8 mouse cellular contexts compared by ENCODE assay signal in the genomic region with DNA sequence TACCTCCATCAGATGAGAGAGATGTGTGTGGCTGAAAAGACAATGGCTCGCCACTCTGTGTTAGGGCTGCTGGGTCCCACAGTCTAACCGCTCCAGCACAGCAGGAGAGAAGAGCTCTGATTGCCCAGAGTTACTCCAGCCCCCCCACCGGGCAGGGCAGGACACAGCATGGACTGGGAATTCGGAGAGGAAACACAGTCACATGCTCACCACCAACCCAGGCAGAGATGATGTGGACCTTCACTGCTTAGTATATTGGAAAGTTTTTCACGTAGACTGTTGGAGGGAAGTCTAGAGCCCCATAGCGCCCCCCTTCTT. TPM values are rescaled to one million over a fixed set of nuclear protein-coding genes. Genes with fewer than 3 reads are reported as not detected.
A peak's percentile ranks its signal among the peaks of the same experiment; 100 is the strongest.
DNase-seq lines count a peak whose midpoint lies in the region; ATAC-seq and TF ChIP-seq lines count a peak whose summit lies in the region.

No protein-coding gene starts in this region.

- 0 out of 2 replicates have a peak overlapping the region, but pooled peaks have one; percentile 12 for H3K4me3 ChIP-seq in lung, postnatal 0 days (ENCODE audit: low read depth, low read length)
- no peak overlapping the region for H3K4me3 ChIP-seq in forebrain, postnatal 0 days (ENCODE audit: low read depth, low read length)
- H3K4me3 ChIP-seq in liver, postnatal 0 days (ENCODE audit: low read depth, low read length): peak overlapping the region; percentile 12; the same call in 1 of the 2 replicates

- no peak for DNase-seq in lung, postnatal 0 days (ENCODE audit: low spot score)
- no peak for DNase-seq in lung, postnatal 10 days
- DNase-seq in forebrain, postnatal 0 days: no peak
- DNase-seq in liver, postnatal 0 days: no peak
- no peak for DNase-seq in urinary bladder, postnatal 36 days (ENCODE audit: low spot score in 2 of 2)
- no peak for DNase-seq in cerebellum, postnatal 4 days (ENCODE audit: low spot score in 2 of 2)
- DNase-seq in thymus, postnatal 10 days (ENCODE audit: low spot score in 2 of 2): no peak
- no peak for DNase-seq in gastrocnemius, postnatal 14 days

- TF ChIP-seq CTCF in lung, postnatal 0 days (IDR thresholded peaks at IDR 0.05): no peak
- TF ChIP-seq CTCF in forebrain, postnatal 0 days (IDR thresholded peaks at IDR 0.05; ENCODE audit: low read depth): no peak
- no peak for TF ChIP-seq CTCF in liver, postnatal 0 days (IDR thresholded peaks at IDR 0.05; ENCODE audit: low read depth)

- H3K9me3 ChIP-seq in lung, postnatal 0 days (ENCODE audit: low read length): no peaks in the 10 kb centered on the region
- H3K9me3 ChIP-seq in forebrain, postnatal 0 days (ENCODE audit: low read length): no peaks in the 10 kb centered on the region
- no peaks in the 10 kb centered on the region for H3K9me3 ChIP-seq in liver, postnatal 0 days (ENCODE audit: low read length)

- H3K9ac ChIP-seq in lung, postnatal 0 days (replicated peaks; ENCODE audit: low read depth): no peak overlapping the region
- no peak overlapping the region for H3K9ac ChIP-seq in forebrain, postnatal 0 days
- H3K9ac ChIP-seq in liver, postnatal 0 days (replicated peaks): no peak overlapping the region

- no peaks in the 10 kb centered on the region for H3K4me1 ChIP-seq in lung, postnatal 0 days (ENCODE audit: insufficient read depth, low read depth, low read length)
- no peaks in the 10 kb centered on the region for H3K4me1 ChIP-seq in forebrain, postnatal 0 days (ENCODE audit: insufficient read depth)
- H3K4me1 ChIP-seq in liver, postnatal 0 days (ENCODE audit: insufficient read depth): peaks cover 4% of the 10 kb centered on the region

- no peak overlapping the region for H3K27ac ChIP-seq in lung, postnatal 0 days (ENCODE audit: low read length)
- no peak overlapping the region for H3K27ac ChIP-seq in forebrain, postnatal 0 days (ENCODE audit: low read depth, low read length)
- no peak overlapping the region for H3K27ac ChIP-seq in liver, postnatal 0 days (ENCODE audit: low read depth)

- no peaks in the 10 kb centered on the region for H3K27me3 ChIP-seq in lung, postnatal 0 days (replicated peaks; ENCODE audit: insufficient read depth, low read length)
- H3K27me3 ChIP-seq in forebrain, postnatal 0 days (ENCODE audit: insufficient read depth, low read length): no peaks in the 10 kb centered on the region
- H3K27me3 ChIP-seq in liver, postnatal 0 days (ENCODE audit: insufficient read depth, low read length): no peaks in the 10 kb centered on the region

- no peaks in the 10 kb centered on the region for H3K36me3 ChIP-seq in lung, postnatal 0 days (ENCODE audit: insufficient read depth, low read length)
- H3K36me3 ChIP-seq in forebrain, postnatal 0 days (ENCODE audit: insufficient read depth): no peaks in the 10 kb centered on the region
- H3K36me3 ChIP-seq in liver, postnatal 0 days (replicated peaks; ENCODE audit: insufficient read depth, low read length): no peaks in the 10 kb centered on the region

- no peak for TF ChIP-seq EP300 in lung, postnatal 0 days (IDR thresholded peaks at IDR 0.05)
- no peak for TF ChIP-seq EP300 in liver, postnatal 0 days (IDR thresholded peaks at IDR 0.05; ENCODE audit: low read depth)

- no peak for ATAC-seq in lung, postnatal 0 days
- ATAC-seq in forebrain, postnatal 0 days: no peak; the same call in 1 of the 2 replicates
- ATAC-seq in liver, postnatal 0 days: no peak

- H3K4me2 ChIP-seq in lung, postnatal 0 days (replicated peaks; ENCODE audit: low read depth, low read length): peak overlapping the region; percentile 44
- H3K4me2 ChIP-seq in forebrain, postnatal 0 days (ENCODE audit: low read depth): 0 out of 2 replicates have a peak overlapping the region, but pooled peaks have one; percentile 2
- peak overlapping the region; percentile 50 for H3K4me2 ChIP-seq in liver, postnatal 0 days (ENCODE audit: low read depth, low read length)

- 23% methylated on average over 6 of the region's 6 CpGs for WGBS in lung, postnatal 0 days
- WGBS in forebrain, postnatal 0 days: 13% methylated on average over 6 of the region's 6 CpGs
- 33% methylated on average over 6 of the region's 6 CpGs for WGBS in liver, postnatal 0 days (ENCODE audit: insufficient replicate concordance)

- intact Hi-C loops in gastrocnemius, postnatal 14 days (cut with DNase I; ENCODE audit: low total_unique reads): no loop called here

RNA-seq across cellular contexts. Expression of gene Smap1, which starts 37.3 kb away (rescaled TPM):
- polyA plus RNA-seq in lung, postnatal 0 days (2015; fragmentation: Nextera tagmentation; extraction: Ambion mirVana): 55.1 and 56.7 TPM in 2 replicates
- total RNA-seq in forebrain, postnatal 0 days (2014; rRNA removed): 74.5 and 80.5 TPM in 2 replicates
- 131 and 152 TPM in 2 replicates for polyA plus RNA-seq in forebrain, postnatal 0 days (2015; fragmentation: Nextera tagmentation; extraction: Ambion mirVana)
- polyA plus RNA-seq in liver, postnatal 0 days (2015; fragmentation: Nextera tagmentation; extraction: Ambion mirVana): 29.8 and 33.2 TPM in 2 replicates
- 10 to 100 TPM; 30.9 to 31.8 TPM for total RNA-seq in gastrocnemius, postnatal 14 days (2021)

RNA-seq across cellular contexts. Expression of gene Sdhaf4, which starts 46.1 kb away (rescaled TPM):
- polyA plus RNA-seq in lung, postnatal 0 days (2015; fragmentation: Nextera tagmentation; extraction: Ambion mirVana): 80.7 and 84.3 TPM in 2 replicates
- 44.1 and 62.4 TPM in 2 replicates for total RNA-seq in forebrain, postnatal 0 days (2014; rRNA removed)
- 111 and 136 TPM in 2 replicates for polyA plus RNA-seq in forebrain, postnatal 0 days (2015; fragmentation: Nextera tagmentation; extraction: Ambion mirVana)
- 54.7 and 60.6 TPM in 2 replicates for polyA plus RNA-seq in liver, postnatal 0 days (2015; fragmentation: Nextera tagmentation; extraction: Ambion mirVana)
- 10 to 100 TPM; 52.7 to 55.9 TPM for total RNA-seq in gastrocnemius, postnatal 14 days (2021)
